Mouse (Mus musculus): ENCODE data around the gene Bysl. TPM values are rescaled to one million over a fixed set of nuclear protein-coding genes. Genes with fewer than 3 reads are reported as not detected.
"Not testable (repeated sequence)": the region's sequence is repeated elsewhere in the genome, so short reads cannot be mapped to it uniquely, and the experiment has no call there.

The Bysl gene
- total RNA-seq, 2 experiments from 2014 or later, result 13.0 TPM

GRCm38 (mm10) chr17:47618556-47619311, 7.4 kb upstream of the Bysl start:
- DNase-seq, result no peak

DNA sequence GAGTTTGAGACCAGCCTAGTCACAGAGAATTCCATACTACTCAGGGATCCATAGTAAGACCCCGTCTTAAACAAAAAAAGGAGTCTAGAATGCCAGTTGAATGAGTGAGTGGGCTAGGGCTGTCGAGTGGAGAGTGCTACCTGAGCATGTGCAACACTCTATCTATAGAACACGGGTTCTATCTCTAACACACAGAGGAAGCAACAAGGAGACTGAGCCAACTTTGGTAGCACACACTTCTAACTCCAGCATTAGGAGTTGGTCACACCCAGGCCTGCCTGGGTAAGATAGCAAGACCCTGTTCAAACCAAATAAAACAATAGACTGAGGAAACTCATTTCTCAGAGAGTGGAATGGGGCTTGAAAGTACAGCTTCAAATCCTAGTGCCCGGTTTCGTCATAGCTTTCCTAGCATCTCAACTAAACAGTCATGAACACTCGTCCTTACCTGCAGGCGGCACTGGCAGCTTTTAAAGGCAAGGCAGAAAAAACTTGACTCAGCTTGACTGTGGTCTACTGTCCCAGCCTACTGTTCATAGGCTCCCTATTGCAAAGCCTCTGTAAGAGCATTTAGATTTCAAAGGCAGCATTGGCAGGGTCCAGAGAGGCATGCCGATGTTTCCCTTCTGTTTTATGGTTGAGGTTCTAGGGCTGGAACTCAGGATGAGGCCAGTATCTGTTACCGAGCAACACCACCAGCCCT, 6.5 kb upstream of the Bysl start:
- DNase-seq, result no peak

DNA sequence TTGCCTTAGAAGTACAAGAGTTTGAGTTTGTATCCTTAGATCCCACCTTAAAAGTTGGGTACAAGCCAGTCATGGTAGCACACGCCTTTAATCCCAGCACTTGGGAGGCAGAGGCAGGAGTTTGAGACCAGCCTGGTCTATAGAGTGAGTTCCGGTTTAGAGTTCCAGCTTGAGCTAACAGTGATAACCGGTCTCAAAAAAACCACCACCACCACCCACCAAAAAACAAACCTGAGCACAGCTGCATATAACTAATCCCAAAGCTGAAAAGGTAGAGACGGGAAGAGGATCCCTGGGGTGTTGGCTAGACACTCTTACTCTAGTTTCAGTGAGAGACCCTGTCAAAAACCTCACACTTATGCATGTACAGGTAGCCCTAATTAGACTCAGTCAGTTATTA, 5.4 kb upstream of the Bysl start:
- DNase-seq, result no peak

DNA sequence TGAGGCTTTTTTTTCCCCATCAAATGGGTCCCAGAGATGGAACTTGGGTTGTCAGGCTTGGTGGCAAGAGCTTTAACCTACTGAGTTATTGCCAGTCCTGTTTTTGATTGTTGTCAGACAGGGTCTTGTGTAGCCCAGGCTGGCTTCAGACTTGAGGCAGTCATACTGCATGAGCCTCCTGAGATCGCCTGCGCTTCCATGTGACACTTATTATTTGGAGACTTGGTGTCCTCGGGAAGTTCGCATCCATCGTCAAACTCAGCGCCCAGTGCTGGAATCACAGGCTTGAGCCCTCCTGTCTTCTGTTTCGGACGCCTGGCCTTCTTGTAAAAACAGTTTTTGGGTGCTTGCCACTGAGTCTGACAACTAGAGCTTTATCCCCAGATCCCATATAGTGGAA, 4.8 kb upstream of the Bysl start:
- no peak for DNase-seq

- DNase-seq, result peak; percentile 40
Observed at GRCm38 (mm10) chr17:47614018-47614417, 2.7 kb upstream of the Bysl start.

- no peak for DNase-seq
Observed at GRCm38 (mm10) chr17:47611661-47611982, 330 bp upstream of the Bysl start.

- DNase-seq, result no peak
Observed at GRCm38 (mm10) chr17:47609182-47609581, 2.1 kb downstream of the Bysl start.

- DNase-seq, result no peak
Observed at GRCm38 (mm10) chr17:47606220-47606619, 5.1 kb downstream of the Bysl start.

DNA sequence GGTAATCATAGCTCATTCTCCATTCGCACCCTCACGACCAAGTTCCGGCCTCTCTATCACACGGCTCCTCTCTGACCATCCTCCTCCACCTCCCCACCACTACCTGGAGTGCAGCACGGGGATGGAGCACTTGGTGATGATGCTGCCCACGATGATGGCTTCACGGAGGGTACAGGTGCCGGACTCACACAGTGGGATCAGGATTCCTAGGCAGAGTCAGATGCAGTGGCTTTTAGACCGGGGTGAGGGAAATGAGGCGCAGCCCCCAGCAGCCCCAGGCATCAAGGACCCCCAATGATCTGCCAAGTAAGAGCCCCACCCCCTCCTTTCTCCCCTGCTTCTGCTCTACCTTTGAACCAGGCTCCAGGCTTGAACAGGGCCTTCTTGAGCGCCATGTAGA, 9.0 kb downstream of the Bysl start:
- DNase-seq, result no peak

GRCm38 (mm10) chr17:47601389-47601755, 9.9 kb downstream of the Bysl start:
- no peak for DNase-seq

DNA sequence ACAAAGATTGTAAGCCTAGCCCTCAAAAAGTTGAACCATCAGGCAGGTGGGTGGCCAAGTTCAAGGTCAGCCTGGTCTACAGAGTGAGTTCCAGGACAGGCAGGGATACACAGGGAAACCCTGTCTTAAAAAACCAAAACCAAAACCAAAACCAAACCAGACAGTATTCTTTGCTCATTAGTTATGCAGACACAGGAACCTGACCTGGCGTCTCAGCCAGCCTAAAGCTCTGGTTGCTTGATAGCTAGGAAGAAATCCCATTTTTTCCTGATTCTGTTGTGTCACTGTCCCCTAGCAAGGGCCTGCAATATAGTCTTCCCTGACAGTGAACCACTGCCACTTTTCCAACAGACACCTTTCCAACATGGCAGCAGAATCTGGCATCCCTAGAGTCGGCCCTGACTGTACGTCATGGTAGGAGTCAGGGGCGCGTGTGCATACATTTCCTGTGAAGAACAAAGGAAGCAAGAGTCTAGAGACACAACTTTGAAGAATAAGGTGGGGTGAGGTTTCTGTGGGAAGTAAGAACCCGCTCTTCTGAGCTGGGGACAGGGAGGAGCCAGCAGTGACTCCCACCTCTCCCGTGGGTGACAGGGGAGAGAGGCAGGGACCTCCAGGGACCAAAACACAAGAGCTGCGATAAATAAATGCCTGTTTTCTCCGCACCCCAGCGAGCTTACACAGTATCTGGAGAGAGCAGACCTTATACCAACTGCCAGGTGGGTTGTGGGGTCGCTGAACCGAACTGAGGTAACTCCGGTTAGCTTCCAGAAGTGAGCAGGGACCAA, 10.5 kb downstream of the Bysl start:
- no peak for DNase-seq

DNA sequence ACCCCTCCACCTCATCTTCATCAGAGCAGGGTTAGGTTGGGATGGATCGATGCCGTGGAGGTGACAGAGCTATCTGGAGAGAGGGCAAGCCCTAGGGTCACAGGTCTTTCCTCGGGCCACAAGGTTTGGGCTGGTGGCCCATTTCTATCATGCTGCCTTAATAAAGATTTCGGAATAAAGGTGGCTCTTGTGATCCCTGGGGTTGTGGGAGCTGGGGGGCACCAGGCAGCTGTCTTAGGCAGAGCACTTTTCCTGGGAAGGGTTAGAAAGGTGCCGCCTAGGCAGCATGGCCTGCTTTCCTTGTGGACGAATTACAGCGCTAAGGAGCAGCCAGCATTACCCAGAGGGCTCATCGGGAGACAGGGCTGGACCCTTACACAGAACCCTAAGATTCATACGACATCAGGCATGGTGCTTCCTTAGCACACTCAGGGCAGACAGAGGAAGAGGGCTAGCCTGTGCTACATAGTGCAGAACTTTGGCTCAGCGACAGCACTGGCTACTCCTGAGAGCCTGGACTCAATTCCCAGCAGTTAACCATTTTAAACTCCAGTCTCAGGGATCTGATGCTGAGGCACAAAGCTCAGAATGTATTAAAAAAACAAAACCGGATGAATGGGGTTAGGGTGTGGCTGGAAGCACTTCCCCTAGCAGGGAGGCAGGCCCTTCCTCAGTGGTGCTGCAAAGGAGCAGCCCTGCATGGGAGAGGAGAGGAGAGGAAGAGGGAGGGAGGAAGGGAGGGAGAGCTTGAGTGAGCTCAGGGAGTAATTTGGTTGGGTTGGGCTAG, 11.6 kb downstream of the Bysl start:
- DNase-seq, result no peak

- DNase-seq, result not testable (repeated sequence)
Observed at GRCm38 (mm10) chr17:47598580-47599304, 12.6 kb downstream of the Bysl start.

- DNase-seq, result no peak
Observed at GRCm38 (mm10) chr17:47597838-47598579, 13.3 kb downstream of the Bysl start.

DNA sequence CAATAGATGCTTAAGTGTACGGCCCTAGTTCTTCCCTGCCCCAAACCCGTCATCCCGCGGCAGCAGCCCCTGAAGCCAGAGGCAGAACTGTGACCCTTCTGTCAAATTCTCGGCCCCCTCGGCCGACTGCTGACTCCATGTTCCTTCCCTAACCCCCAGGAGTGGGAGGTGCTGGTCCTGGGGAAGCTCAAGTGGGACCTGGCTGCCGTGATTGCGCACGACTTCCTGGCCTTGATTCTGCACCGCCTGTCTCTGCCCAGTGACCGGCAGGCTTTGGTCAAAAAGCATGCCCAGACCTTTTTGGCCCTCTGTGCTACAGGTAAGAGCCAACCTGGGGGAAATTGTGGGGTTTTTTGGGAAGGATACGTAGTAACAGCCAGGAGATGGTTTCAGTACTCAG, 14.0 kb downstream of the Bysl start:
- no peak for DNase-seq

GRCm38 (mm10) chr17:47596839-47597164, 14.5 kb downstream of the Bysl start:
- no peak for DNase-seq

DNA sequence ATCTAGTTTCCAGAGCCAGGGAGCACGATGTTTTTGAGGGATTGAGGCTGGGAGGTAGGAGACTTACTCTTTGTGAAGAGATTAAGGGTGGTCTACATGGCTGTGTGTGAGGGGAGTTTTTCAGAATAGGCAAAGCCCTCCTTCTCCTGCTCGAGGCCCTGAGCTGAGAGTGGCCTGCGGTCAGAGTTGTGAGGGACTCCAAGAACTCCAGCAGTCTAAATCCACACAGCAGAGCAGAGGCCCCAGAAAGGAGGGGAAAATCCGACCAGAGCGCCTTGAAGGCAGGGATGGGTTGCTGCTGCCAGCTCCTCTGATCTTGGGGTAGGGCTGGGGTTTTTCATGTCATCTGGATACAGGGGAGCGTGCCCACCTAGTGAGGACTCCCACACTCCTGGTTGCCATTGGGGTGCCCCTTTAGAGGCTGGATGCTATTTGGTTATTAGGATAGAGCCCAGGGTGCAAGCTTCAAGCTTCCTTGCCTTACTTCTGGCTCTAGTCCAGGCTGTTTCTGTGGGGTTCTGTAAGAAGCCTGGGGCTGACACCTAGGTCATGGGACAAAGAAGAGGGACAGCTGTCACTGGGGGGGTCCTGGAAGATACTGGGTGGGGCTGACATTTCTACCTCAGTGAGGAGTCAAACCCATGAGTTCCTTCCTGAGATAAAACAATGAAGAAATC, 15.0 kb downstream of the Bysl start:
- DNase-seq, result no peak

DNA sequence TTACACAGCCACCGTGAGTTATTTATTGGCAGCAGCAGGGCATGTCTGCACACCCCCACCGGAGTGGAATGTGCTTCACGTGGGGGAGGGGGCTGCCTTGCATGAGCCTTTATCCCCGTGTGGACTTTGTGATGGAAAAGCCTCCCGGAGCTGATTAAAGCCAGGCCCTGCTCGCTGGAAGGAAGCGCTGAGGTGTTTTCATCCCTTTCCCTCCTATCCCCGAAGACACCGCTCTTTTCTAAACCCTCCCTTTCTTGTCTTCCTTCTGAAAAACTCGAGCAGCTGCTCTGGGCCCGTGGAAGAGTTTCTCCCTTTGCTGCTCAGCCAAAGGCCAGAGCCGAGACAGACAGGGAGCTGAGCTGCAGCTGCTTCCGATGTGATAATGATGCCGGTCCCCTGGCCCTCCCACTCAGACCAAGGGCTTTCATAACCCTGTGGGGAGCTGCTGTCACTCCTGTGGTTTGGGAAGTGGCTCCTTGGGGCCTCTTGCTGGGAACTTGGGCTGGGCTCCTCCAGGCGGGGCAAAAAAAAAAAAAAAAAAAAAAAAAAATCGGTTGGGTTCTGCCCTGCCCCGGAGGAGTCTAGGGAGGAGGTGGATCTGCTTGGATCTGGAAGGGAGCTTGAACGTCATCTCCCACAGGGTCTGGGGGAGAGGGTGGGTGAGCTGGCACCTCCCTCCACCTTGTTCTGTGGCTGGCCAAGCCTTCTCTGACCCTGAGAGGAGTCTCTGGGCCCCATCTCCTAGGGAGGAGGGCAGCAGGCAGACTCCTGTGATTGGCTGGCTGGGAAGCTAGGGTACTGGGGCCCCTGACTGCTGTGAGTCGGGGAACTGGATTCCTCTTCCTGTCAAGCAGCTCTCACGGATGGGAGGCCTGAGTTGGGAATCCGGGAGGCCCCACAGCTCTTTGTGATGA, 15.8 kb downstream of the Bysl start:
- peak; percentile 43 for DNase-seq

DNA sequence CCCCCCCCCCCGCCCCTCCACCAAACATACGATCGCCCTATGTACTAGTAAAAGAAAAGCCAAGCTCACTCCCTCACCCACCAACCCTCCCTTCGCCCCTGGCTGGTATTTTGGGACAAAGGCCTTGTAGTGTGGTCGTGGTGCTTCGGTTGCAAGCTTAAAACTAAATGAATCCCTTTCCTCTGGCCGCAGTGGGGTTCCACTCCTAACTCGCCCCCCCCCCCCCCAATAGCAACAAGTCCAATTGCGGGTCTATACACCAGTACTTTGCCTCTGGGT, 16.4 kb downstream of the Bysl start:
- DNase-seq, result no peak
